Mouse (Mus musculus): Measurements from ENCODE around the gene Pappa2.

The Pappa2 gene

GRCm38 (mm10) chr1:158980390-158980789 is at the start of gene Pappa2:
TSS of gene Pappa2 (minus strand) at chr1:158980490.
- no peak for DNase-seq (ENCODE audit: extremely low spot score, low read depth, low spot score)

GRCm38 (mm10) chr1:159029106-159029505 is 48.8 kb upstream of the Pappa2 start:
- DNase-seq (ENCODE audit: extremely low spot score, low read depth, low spot score) = no peak

DNA sequence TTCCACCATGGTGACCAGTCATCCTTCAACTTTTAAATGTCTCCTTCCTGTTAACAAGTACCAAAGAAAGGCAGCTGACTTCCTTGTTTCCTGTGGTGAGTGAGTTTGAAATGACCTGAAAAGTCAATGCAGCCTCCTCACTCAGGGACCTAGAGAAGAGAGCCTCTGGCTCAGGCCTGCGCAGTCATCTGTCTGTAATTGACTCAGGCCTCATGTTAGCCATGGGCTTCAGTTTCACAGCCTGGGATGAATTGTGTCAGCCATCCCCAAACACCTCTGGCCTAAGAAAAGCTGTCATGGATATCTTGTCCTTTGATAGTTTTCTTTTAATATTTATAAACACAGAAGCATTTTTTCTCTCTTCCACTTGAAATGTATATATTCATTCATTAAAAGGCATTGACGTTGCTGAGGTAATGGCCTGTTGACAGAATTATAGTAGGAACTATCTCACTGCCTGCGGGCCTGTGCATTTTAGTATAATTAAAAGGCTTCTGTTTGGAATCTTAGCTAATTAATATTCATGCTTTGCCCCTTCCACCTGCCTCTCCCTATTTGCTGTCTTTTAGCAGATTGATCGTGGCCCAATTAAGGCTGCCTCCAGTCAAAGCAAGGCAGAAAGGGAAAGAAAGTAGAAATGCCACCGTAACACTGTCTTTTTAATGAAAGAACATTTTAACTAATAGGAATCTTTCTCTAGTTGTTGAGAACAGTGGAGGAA is 34.8 kb upstream of the Pappa2 start:
- DNase-seq (ENCODE audit: extremely low spot score, low read depth, low spot score) = no peak

GRCm38 (mm10) chr1:158987042-158987441 is 6.8 kb upstream of the Pappa2 start:
- no peak for DNase-seq (ENCODE audit: extremely low spot score, low read depth, low spot score)

GRCm38 (mm10) chr1:158962340-158962739 is 17.9 kb downstream of the Pappa2 start:
- no peak for DNase-seq (ENCODE audit: extremely low spot score, low read depth, low spot score)

DNA sequence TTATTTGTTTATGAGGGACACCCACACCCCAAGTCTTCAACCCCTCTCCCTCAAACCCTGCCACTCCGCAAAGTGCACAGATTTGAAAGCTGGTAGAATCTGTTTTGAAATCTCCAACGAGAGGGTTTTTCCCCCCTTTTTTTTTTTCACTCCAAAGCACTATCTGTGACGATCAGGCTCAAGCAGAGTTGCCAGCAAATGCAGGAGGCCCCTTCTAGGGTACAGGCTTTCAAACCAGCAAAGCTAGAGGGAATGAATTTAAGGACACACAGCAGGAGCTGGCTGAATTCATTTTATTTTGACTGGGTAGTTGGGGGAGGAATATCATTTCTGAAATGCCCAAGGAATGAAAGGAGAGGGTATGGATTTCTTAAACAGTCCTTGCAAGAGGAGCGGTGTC is 19.3 kb downstream of the Pappa2 start:
- no peak for DNase-seq (ENCODE audit: extremely low spot score, low read depth, low spot score)

- DNase-seq (ENCODE audit: extremely low spot score, low read depth, low spot score) = no peak
Observed at GRCm38 (mm10) chr1:158960549-158960948, 19.7 kb downstream of the Pappa2 start.

DNA sequence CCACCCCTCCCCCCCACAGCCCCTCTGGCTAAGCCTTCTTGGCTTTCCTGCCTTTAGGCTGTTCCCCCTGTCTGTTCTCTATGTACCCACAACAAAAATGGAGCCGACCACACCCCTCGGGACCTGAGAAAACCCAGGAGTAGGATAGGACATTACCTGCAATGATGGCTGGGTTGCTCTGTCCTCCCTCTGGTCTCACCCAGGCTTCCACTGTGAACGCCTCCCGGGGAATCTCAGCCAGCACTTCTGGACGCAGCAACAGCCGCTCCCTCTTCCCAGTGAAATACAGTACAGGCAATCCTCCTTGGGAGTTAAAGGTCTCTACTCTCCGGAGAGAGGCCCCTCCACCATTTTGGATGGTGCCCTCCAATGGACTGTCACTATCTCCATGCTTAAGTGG is 23.9 kb downstream of the Pappa2 start:
- no peak for DNase-seq (ENCODE audit: extremely low spot score, low read depth, low spot score)

DNA sequence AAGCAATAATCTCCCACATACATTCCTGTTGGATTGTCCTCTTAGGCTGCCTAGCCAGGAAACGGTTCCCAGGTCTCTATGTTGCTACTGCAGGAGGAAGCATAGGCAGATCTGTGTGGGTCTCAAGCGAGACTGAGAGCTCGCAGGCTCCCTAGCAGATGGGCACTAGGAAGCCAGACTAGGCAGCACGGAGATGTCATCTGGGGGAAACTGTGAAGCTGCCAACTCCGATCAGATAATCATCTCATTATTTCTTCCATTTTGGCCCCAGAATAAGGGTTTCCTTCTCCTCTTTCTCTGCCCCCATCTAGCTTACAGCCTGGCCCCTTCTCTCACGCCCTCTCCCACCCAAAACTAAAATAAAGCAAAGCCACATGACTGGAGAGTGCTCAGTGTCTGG is 25.5 kb downstream of the Pappa2 start:
- no peak for DNase-seq (ENCODE audit: extremely low spot score, low read depth, low spot score)

DNA sequence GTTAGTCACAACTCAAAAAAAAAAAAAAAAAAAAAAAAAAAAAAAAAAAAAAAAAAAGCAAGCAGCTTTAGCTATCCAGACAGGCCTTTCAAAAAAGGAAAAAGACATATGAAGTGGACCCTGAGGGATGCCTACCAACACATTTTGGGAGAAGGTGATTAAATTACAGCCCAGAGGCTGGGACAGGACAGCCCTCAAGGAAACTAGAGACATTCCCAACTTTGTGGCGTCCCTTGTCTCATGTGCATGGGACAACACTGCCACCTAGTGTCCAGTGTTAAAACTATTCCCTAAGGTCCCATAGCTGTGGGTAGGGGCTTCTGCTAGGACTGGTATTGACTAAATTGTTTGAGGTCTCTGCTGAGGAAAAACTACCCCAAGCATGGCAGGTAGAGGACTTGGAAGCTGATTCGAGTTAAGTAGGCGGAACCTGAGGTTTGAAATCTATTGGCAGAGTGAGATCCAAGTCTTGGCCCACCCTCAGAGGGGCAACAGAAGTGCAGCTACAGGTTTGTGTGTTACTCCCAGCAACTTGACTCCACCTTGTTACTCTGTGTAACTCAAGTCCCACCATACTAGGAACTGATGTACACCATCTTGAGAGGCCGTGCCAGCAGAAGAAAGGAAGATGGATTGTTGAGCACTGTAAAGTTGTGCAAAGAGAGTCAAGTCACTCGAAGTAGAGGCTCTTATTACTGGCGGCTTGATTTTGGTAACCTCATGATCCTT is 26.6 kb downstream of the Pappa2 start:
- peak; percentile 89 for DNase-seq (ENCODE audit: extremely low spot score, low read depth, low spot score)

DNA sequence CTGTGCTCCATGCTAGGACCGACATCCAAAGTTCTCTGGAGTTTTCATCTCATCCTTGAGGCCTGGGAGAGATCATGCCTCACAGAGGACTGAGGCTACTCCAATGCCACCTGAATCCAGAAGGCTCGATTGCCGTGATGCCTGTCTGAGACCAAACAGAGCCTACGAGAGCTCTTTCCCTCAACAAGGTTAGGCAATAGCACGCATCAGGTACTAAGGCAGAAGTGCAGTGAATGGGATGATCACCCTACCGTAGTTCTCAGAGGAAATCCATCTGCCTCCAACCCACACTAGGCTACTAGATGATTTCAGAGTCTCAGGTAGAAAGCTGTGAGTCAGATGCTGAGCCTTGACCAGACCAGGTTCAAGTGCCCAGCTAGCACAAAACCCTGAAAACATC is 31.2 kb downstream of the Pappa2 start:
- no peak for DNase-seq (ENCODE audit: extremely low spot score, low read depth, low spot score)

DNA sequence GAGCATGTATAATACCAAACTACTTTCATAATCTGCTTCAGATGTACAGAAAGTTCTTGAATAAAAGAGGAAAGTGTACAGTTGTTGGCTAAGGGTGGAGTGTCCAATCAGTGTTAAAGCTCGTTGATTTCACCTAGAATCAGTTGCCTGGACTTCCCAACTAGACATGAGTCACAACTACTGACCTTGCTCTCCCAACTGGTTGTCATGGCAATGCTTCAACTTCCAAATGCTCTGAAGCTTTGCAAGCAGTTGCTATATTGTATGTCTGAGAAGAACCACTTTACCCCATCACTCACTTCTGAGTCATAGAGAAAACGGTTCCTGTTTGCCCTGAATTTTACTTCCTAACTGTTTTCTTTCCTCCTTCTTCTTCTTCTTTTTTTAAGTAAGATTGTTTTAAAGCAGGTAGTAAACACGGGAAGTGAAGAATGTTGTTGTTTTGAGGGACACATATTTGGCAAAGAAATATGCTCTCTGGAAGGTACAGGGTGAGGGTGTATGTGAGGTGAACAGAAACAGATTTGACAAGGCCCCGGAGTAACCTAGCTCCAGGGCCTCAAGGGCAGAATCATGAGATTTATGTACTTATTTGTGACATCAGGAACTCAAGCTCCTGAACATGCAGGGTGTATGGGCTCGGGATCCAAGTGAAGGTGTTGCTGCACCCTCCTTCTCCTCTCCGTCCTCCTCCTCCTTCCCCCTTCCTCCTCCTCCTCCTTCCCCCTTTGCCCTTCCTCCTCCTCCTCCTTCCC is 32.1 kb downstream of the Pappa2 start:
- no peak for DNase-seq (ENCODE audit: extremely low spot score, low read depth, low spot score)

- no peak for DNase-seq (ENCODE audit: extremely low spot score, low read depth, low spot score)
Observed at GRCm38 (mm10) chr1:158944936-158945335, 35.4 kb downstream of the Pappa2 start.

- DNase-seq (ENCODE audit: extremely low spot score, low read depth, low spot score) = no peak
Observed at GRCm38 (mm10) chr1:158942864-158943263, 37.4 kb downstream of the Pappa2 start.

DNA sequence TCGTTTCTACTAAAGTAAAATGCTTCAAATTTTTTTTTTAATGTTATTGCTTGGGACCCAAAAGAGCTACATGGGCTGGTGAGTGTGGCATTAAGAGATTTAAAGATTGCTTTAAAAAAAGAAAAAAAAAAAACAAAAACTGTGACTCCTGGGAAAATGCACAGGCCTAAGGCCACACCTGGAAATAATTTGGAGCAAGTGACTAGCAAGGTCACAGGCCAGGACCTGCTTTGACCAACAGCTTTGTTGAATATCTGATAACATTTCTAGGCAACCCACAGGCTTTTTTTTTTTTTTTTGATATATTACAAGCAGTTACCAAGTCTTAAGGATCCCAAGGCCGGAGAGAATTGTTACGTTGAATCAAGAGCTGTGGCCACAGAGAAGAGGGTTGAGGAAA is 39.3 kb downstream of the Pappa2 start:
- no peak for DNase-seq (ENCODE audit: extremely low spot score, low read depth, low spot score)

GRCm38 (mm10) chr1:158934447-158934846 is 45.8 kb downstream of the Pappa2 start:
- no peak for DNase-seq (ENCODE audit: extremely low spot score, low read depth, low spot score)

GRCm38 (mm10) chr1:158931202-158931827 is 49.0 kb downstream of the Pappa2 start:
- DNase-seq (ENCODE audit: extremely low spot score, low read depth, low spot score) = no peak

- no peak for DNase-seq (ENCODE audit: extremely low spot score, low read depth, low spot score)
Observed at GRCm38 (mm10) chr1:158929369-158929768, 50.9 kb downstream of the Pappa2 start.

GRCm38 (mm10) chr1:158920451-158920850 is 59.8 kb downstream of the Pappa2 start:
- no peak for DNase-seq (ENCODE audit: extremely low spot score, low read depth, low spot score)

DNA sequence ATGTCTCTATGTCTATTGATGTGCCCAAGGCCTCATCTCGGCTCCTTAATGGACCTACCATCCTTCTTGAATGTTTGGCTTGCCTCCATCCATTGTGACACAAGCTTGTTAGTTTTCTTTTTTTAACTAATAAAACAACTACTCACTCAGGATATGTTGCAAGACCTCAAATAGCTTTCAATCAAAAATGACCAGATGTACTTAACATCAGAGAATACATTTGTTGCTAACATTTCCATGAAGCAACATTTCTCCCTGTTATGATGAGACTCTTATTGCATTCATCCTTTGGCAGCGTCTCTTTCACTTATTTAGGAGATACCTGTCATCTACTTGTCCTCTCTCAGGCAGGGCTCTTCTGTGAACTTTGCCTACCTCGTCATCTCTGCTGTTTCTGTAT is 61.4 kb downstream of the Pappa2 start:
- no peak for DNase-seq (ENCODE audit: extremely low spot score, low read depth, low spot score)

DNA sequence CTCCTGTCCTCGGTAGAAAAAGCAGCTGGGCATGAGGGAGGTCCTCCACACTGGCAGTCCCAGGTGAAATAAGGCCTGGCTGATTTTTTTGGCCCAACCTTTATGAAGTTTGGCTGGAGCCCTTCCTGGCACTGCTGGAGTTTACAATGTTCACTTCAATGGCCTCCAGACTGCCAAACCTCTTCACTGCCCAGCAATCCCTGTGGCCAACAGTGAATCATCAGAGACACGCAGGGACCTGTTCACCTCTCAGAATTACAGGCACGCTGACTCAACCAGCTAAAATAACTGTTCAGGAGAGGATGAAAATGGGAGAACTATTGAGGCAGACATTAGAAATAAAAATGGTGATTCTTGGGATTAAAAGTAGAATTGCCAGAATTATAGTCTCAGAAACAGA is 63.2 kb downstream of the Pappa2 start:
- no peak for DNase-seq (ENCODE audit: extremely low spot score, low read depth, low spot score)
